Mouse (Mus musculus) megakaryocyte, embryonic 14.5 days (primary cell): ENCODE measurements around the gene Gm20604. TPM values are rescaled to one million over a fixed set of nuclear protein-coding genes. Genes with fewer than 3 reads are reported as not detected.

Experiments used
- H3K27me3 ChIP-seq: replicated peaks from 2 replicates; pipeline ENCODE3; 2012; ENCODE audit warnings: inconsistent platforms
- H3K36me3 ChIP-seq: replicated peaks from 2 replicates; pipeline ENCODE3; 2012; ENCODE audit warnings: low read length, inconsistent platforms, mixed read lengths
- H3K4me1 ChIP-seq: 2 replicates; pipeline ENCODE4 v1.6.1; 2012; ENCODE audit warnings: inconsistent platforms
- H3K4me3 ChIP-seq: replicated peaks from 2 replicates; pipeline ENCODE3; 2012; ENCODE audit warnings: moderate library complexity, mild to moderate bottlenecking, inconsistent platforms
- H3K9me3 ChIP-seq: 2 replicates; pipeline ENCODE4 v1.6.1; 2012; ENCODE audit warnings: inconsistent platforms
- FLI1 ChIP-seq: IDR thresholded peaks from 2 replicates; pipeline ENCODE4 v1.6.1; 2012; ENCODE audit warnings: low read length, inconsistent platforms, mixed read lengths
- GATA1 ChIP-seq: IDR thresholded peaks from 3 replicates; pipeline ENCODE4 v1.6.1; 2012; ENCODE audit warnings: mixed read lengths, low read length, inconsistent platforms, borderline replicate concordance
- polyA plus RNA-seq: library from polyadenylated mRNA; stranded (reverse); fragments of >175 nt; gene quantifications from 2 replicates; pipeline ENCODE4 v1.2.3, GENCODE M21; 2012; ENCODE audit warnings: low replicate concordance; ENCODE audit not compliant: insufficient read depth

Gene Gm20604
- polyA plus RNA-seq, 1 experiment = 0.82 TPM

DNA sequence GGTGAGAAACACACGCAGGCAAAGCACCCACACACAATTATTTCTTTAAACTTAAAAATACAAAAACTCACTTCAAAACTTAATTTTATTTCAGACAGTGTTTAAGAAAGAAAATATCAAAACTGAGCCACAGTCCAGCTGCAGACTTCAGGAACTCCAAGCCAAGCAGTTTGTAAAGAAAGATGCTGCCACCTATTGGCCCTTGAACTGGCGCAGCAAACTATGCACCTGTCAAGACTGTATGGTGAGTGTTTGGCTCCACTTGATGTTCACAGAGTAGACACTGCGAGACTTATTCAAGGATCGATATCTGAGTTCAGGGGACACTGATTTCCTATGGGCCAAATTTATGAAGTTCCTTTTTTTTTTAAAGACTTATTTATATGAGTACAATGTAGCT is 10.5 kb upstream of the Gm20604 start:
- Histone ChIP-seq H3K4me1 (peaks cover 47% of the 10 kb centered on the region), H3K9me3 (no peaks in the 10 kb centered on the region; the same call in 1 of the 2 replicates), H3K36me3 (peaks cover 98% of the 10 kb centered on the region), H3K27me3 (no peaks in the 10 kb centered on the region), H3K4me3 (no peak overlapping the region)
- TF ChIP-seq FLI1 = no peak

DNA sequence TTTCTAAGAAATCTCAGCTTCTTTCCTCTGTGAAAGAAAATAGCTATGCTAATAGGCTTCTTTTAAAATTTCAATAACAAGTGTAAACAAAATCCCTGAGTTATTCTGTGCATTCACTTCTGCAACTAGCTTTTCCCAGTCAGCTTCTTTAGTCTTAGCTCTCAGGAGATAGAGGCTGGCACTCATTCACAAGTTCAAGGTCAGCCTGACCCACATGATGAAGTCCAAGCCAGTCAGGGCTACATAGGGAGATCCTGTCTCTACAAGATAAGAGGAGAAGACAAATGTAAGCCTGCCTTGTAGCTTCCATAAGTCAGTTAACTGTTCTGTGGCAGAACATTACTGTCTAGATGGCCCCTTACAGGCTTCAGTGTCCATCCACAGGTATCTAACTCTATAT is 5.2 kb upstream of the Gm20604 start:
- Histone ChIP-seq H3K4me1 (peaks cover 46% of the 10 kb centered on the region), H3K27me3 (no peaks in the 10 kb centered on the region), H3K9me3 (no peaks in the 10 kb centered on the region), H3K36me3 (peaks cover 80% of the 10 kb centered on the region), H3K4me3 (no peak overlapping the region)
- TF ChIP-seq GATA1 (no peak), FLI1 (no peak)

GRCm38 (mm10) chr12:102761668-102762067 is 3.2 kb upstream of the Gm20604 start:
- no peak for TF ChIP-seq FLI1
- TF ChIP-seq GATA1 = no peak
- no peaks in the 10 kb centered on the region for H3K27me3 ChIP-seq
- H3K9me3 ChIP-seq = no peaks in the 10 kb centered on the region
- peaks cover 42% of the 10 kb centered on the region for H3K4me1 ChIP-seq
- H3K36me3 ChIP-seq = peaks cover 60% of the 10 kb centered on the region
- no peak overlapping the region for H3K4me3 ChIP-seq

DNA sequence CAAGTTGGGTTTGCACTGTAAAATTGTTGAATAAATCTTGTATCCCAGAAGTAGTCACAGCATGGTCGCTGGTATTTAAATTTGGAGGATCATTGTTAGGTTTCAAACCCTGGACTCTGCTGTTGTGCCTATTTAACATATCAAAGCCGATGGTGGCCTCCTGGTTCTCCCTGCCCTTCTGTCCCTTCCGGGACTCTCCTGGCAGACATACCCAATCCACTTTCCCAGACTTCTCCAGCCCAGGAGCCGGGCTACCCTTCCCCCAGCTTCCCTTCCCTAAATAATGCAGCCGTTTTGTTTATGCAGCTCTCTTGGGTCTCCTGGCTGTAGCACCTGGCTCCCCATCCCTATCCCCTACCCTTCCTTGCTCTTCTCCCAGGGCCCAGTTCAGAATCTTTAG is 464 bp upstream of the Gm20604 start:
- no peak for TF ChIP-seq GATA1
- TF ChIP-seq FLI1 = no peak
- H3K27me3 ChIP-seq = no peaks in the 10 kb centered on the region
- H3K9me3 ChIP-seq = no peaks in the 10 kb centered on the region
- H3K4me3 ChIP-seq = peak overlapping the region; percentile 100
- H3K4me1 ChIP-seq = peaks cover 46% of the 10 kb centered on the region
- H3K36me3 ChIP-seq = peaks cover 50% of the 10 kb centered on the region

DNA sequence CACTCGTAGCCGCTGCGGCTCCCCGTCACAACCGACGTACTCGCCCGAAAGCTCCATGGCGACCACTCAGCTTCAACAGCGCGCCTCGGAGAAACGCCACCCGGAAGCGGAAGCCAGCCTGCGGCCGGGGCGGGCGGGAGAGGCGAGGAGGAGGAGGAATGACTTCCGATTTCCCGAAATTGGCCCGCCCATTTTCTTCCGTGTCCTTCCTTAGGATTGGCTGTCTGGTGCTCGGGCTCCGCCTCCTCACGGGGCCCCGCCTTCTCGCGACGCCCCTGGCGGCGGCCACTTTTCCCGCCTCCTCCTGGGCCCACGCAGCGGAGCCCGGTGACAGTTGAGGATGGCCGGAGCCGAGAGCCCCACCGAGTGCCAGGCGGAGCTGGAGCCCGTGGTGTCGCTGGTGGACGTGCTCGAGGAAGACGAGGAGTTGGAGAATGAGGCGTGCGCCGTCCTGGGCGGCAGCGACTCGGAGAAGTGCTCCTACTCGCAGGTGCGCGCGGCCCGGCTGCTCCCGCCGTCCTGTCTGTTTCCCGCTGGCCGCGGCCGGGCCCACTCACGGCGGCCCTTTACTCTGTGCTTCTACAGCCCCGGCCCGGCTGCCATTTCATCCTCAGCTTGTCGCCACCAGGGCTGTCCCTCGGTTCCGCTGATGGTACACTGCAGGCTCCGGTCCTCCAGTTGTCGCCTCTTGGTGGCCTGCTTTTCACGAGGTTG is 626 bp downstream of the Gm20604 start, which contains the start of the genes Gm28051, Gon7 and Ubr7:
Gm28051 (minus strand) TSS at position 77 of the 714 bp plus-strand sequence.
Gon7 (minus strand) TSS at position 115 of the 714 bp plus-strand sequence.
Ubr7 (plus strand) TSS at position 279 of the 714 bp plus-strand sequence.
- TF ChIP-seq GATA1 = no peak
- TF ChIP-seq FLI1 = peak; percentile 54; the same call in 1 of the 2 replicates
- no peaks in the 10 kb centered on the region for H3K27me3 ChIP-seq
- no peaks in the 10 kb centered on the region for H3K9me3 ChIP-seq
- peaks cover 42% of the 10 kb centered on the region for H3K36me3 ChIP-seq
- peaks cover 42% of the 10 kb centered on the region for H3K4me1 ChIP-seq
- H3K4me3 ChIP-seq = peak within 1 kb of the TSS; percentile 100

- no peak for TF ChIP-seq GATA1
- no peak for TF ChIP-seq FLI1
- Histone ChIP-seq H3K9me3 (no peaks in the 10 kb centered on the region), H3K4me3 (peak overlapping the region; percentile 100), H3K4me1 (peaks cover 42% of the 10 kb centered on the region), H3K36me3 (peaks cover 40% of the 10 kb centered on the region), H3K27me3 (no peaks in the 10 kb centered on the region)
Measured at GRCm38 (mm10) chr12:102757055-102757688, 1.3 kb downstream of the Gm20604 start.

- no peaks in the 10 kb centered on the region for H3K9me3 ChIP-seq
- peaks cover 32% of the 10 kb centered on the region for H3K36me3 ChIP-seq
- no peak for TF ChIP-seq GATA1
- TF ChIP-seq FLI1 = no peak
- H3K4me1 ChIP-seq = peaks cover 46% of the 10 kb centered on the region
- no peaks in the 10 kb centered on the region for H3K27me3 ChIP-seq
- H3K4me3 ChIP-seq = peak overlapping the region; percentile 100
Measured at GRCm38 (mm10) chr12:102756304-102756703, 2.2 kb downstream of the Gm20604 start.

DNA sequence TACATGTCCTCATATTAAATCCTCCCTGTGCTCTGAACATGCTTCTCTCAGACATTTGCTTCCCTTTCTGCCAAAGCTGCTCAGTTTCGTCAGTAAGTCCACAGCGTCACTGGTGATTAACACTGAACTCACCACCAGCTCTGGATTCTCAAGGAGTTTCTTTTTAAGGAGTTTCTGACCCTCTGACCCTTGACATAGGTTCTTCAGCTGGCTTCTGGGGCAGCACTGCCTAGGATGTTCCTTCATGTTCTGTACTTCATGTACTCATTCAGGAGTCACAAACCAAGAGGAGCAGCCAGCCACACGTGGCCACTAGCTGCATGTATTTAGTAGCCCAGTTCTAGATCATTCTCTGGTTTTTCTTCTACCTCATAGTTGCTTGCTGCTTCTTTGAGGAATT is 10.2 kb downstream of the Gm20604 start:
- H3K4me3 ChIP-seq = peak overlapping the region; percentile 39
- H3K36me3 ChIP-seq = peaks cover 36% of the 10 kb centered on the region
- peaks cover 43% of the 10 kb centered on the region for H3K4me1 ChIP-seq
- no peak for TF ChIP-seq GATA1
- H3K27me3 ChIP-seq = no peaks in the 10 kb centered on the region
- H3K9me3 ChIP-seq = no peaks in the 10 kb centered on the region

DNA sequence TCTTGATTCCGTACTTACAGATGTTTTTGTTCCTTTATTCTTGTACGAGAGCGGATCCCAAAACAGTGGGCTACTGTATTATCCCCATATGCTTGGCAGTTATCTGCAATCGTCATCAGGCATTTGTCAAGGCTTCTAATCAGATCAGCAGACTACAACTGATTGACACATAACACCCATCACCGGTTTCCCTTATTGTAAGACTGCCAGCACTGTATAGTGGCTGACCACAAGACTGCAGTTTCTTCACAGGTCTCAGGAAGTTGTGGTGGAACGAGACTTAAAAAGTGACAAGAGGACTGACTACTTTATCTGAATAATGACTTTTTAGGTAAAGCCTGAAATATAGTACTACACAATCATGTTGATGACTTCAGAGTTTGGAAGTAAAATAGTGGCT is 13.6 kb downstream of the Gm20604 start:
- Histone ChIP-seq H3K36me3 (peaks cover 34% of the 10 kb centered on the region), H3K4me3 (peak overlapping the region; percentile 93), H3K4me1 (peaks cover 53% of the 10 kb centered on the region), H3K27me3 (no peaks in the 10 kb centered on the region), H3K9me3 (no peaks in the 10 kb centered on the region)
- TF ChIP-seq FLI1 (no peak), GATA1 (no peak; the same call in 2 of the 3 replicates)

DNA sequence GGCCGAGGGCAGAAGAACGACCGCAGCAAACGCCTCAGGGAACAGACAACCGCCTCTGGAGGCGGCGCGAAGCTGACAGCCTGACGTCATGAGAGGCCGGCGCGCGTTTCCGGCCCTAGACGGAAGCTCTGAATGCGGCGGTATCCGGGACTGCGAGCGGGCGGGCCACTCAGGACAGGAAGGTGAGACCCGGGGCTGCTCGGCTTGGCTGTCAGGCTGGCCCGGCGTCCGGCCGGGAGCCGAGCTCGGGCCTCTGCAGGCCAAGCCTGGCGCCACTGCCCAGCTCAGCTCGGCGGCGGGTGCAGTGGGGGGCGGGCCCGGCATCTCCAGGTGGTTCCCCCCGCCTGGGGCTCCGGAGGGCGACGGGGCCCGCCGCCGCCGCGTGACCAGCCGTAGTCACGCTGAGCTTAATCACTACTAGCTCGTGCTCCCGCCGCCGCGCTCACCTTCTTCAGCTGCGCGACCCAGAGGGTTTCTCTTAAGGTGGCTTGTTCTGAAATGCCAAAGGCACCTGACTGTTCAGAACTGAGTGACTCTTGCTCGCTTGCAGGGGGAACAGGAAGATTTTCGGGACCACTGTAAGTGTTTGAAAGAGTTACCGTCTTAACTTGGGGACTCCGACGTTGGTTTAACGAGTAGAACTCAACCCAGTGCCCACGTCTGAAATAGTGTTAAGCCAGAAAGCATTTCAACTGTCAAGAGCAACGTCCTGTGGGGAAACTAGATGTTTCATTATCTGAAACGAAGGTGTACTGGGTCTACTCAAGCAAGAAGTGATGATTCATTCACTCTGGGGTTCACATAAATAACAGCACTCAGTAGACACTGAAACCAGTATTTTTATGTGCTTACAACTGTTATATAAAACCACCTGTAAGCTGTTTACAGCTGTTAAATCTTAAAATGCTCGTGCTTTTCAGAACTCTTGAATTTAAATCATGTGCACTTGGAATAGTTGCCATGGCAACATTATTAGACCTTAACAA is 14.6 kb downstream of the Gm20604 start, which contains the start of the genes Moap1 and Tmem251:
Moap1 (minus strand) TSS at position 73 of the 986 bp plus-strand sequence.
Tmem251 (plus strand) TSS at position 174 of the 986 bp plus-strand sequence.
- no peaks in the 10 kb centered on the region for H3K27me3 ChIP-seq
- TF ChIP-seq FLI1 (peak; percentile 77; the same call in 1 of the 2 replicates), GATA1 (no peak)
- no peaks in the 10 kb centered on the region for H3K9me3 ChIP-seq
- H3K4me3 ChIP-seq = peak within 1 kb of the TSS; percentile 93
- H3K4me1 ChIP-seq = peaks cover 46% of the 10 kb centered on the region
- H3K36me3 ChIP-seq = peaks cover 27% of the 10 kb centered on the region
